Mouse (Mus musculus): Measurements from ENCODE around the gene Fcna. TPM values are rescaled to one million over a fixed set of nuclear protein-coding genes. Genes with fewer than 3 reads are reported as not detected.

Gene Fcna
- total and polyA plus RNA-seq, 2 experiments from 2014 or later, result 5.1 to 5.7 TPM

- no peaks in the 10 kb centered on the region for H3K4me1 ChIP-seq (ENCODE audit: insufficient read depth, low read length)
- H3K9me3 ChIP-seq (ENCODE audit: low read length), result no peaks in the 10 kb centered on the region
- H3K9ac ChIP-seq (replicated peaks; ENCODE audit: low read length, poor library complexity, severe bottlenecking), result no peak overlapping the region
- 97% methylated on average over 8 of the region's 8 CpGs for WGBS
- ATAC-seq (ENCODE audit: low FRiP score) (no peak), DNase-seq (ENCODE audit: low spot score) (no peak)
- no peak overlapping the region for H3K4me3 ChIP-seq (ENCODE audit: low read depth, low read length)
- no peak overlapping the region for H3K27ac ChIP-seq (ENCODE audit: low read depth, low read length)
- no peak for TF ChIP-seq CTCF (IDR thresholded peaks at IDR 0.05)
- no peaks in the 10 kb centered on the region for H3K27me3 ChIP-seq (ENCODE audit: insufficient read depth, low read length)
- H3K4me2 ChIP-seq (ENCODE audit: low read depth, low read length, poor library complexity, severe bottlenecking), result no peak overlapping the region
- H3K36me3 ChIP-seq (ENCODE audit: insufficient read depth, low read length), result no peaks in the 10 kb centered on the region
Observed at GRCm38 (mm10) chr2:25660279-25660678, 32.4 kb upstream of the Fcna start.

DNA sequence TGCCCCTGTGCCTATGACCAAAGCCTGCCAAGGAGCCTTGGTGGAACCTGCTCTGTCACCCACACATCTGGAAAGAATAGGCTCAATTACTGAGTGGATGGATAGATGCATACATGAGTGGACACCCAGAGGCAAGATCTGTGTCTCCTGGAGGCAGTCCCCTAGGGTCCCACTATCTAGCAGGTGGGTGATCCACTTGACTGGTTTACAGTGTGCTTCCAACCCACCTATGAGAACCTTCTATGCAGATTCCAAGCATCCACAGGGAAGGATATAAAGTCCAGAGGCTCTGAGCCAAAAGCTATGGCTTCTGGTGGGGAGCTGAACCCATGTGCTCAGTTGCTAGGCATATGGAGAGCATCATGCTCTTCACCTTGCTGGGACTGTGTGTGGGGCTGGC lies 29.8 kb upstream of the Fcna start, which contains the start of gene Lcn5:
TSS of gene Lcn5 (plus strand) at position 301 of the 400 bp plus-strand sequence.
- TF ChIP-seq CTCF (IDR thresholded peaks at IDR 0.05), result no peak
- ATAC-seq (ENCODE audit: low FRiP score), result no peak
- H3K4me2 ChIP-seq (ENCODE audit: low read depth, low read length, poor library complexity, severe bottlenecking), result no peak within 1 kb of the TSS

DNA sequence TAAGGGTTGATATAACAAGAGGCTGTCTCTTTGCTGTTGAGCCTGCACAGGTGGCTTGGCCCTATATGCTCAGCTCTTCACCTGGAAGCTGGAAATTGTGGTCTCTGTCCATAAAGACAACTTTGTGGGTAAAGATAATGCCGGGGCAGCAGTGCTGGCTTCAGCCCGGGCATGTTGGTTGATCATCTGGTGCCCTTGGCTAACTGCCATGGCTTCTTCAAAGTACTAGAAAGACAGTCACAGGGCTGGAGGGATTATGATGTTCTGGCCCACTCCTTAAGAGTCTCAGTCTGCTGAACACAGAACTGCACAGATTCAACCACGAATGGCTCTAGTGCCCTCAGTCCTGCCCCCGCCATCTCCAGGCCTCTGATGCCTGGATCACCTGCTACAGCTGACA lies 29.4 kb upstream of the Fcna start:
- Histone ChIP-seq H3K36me3 (ENCODE audit: insufficient read depth, low read length) (no peaks in the 10 kb centered on the region), H3K9ac (replicated peaks; ENCODE audit: low read length, poor library complexity, severe bottlenecking) (no peak overlapping the region), H3K9me3 (ENCODE audit: low read length) (no peaks in the 10 kb centered on the region), H3K4me1 (ENCODE audit: insufficient read depth, low read length) (no peaks in the 10 kb centered on the region), H3K4me2 (ENCODE audit: low read depth, low read length, poor library complexity, severe bottlenecking) (no peak overlapping the region), H3K27ac (ENCODE audit: low read depth, low read length) (no peak overlapping the region), H3K4me3 (ENCODE audit: low read depth, low read length) (no peak overlapping the region), H3K27me3 (ENCODE audit: insufficient read depth, low read length) (no peaks in the 10 kb centered on the region)
- DNase-seq (ENCODE audit: low spot score) (peak; percentile 58), ATAC-seq (ENCODE audit: low FRiP score) (no peak)
- TF ChIP-seq CTCF (IDR thresholded peaks at IDR 0.05), result no peak
- WGBS, result 68% methylated on average over 4 of the region's 4 CpGs

More for the DNA sequence above, 29.8 kb upstream of the Fcna start, which contains the start of gene Lcn5:
- H3K27ac ChIP-seq (ENCODE audit: low read depth, low read length), result no peak within 1 kb of the TSS
- H3K27me3 ChIP-seq (ENCODE audit: insufficient read depth, low read length), result no peaks in the 10 kb centered on the region
- DNase-seq (ENCODE audit: low spot score), result no peak
- H3K36me3 ChIP-seq (ENCODE audit: insufficient read depth, low read length), result no peaks in the 10 kb centered on the region
- H3K9ac ChIP-seq (replicated peaks; ENCODE audit: low read length, poor library complexity, severe bottlenecking), result no peak within 1 kb of the TSS
- no peaks in the 10 kb centered on the region for H3K4me1 ChIP-seq (ENCODE audit: insufficient read depth, low read length)
- no peaks in the 10 kb centered on the region for H3K9me3 ChIP-seq (ENCODE audit: low read length)
- H3K4me3 ChIP-seq (ENCODE audit: low read depth, low read length), result no peak within 1 kb of the TSS

GRCm38 (mm10) chr2:25656691-25657090 lies 28.9 kb upstream of the Fcna start:
- Histone ChIP-seq H3K27ac (ENCODE audit: low read depth, low read length) (no peak overlapping the region), H3K9me3 (ENCODE audit: low read length) (no peaks in the 10 kb centered on the region), H3K9ac (replicated peaks; ENCODE audit: low read length, poor library complexity, severe bottlenecking) (no peak overlapping the region), H3K27me3 (ENCODE audit: insufficient read depth, low read length) (no peaks in the 10 kb centered on the region), H3K4me2 (ENCODE audit: low read depth, low read length, poor library complexity, severe bottlenecking) (no peak overlapping the region), H3K4me3 (ENCODE audit: low read depth, low read length) (no peak overlapping the region), H3K36me3 (ENCODE audit: insufficient read depth, low read length) (no peaks in the 10 kb centered on the region), H3K4me1 (ENCODE audit: insufficient read depth, low read length) (no peaks in the 10 kb centered on the region)
- ATAC-seq (ENCODE audit: low FRiP score) (no peak), DNase-seq (ENCODE audit: low spot score) (no peak)
- WGBS, result 85% methylated on average over 4 of the region's 4 CpGs
- TF ChIP-seq CTCF (IDR thresholded peaks at IDR 0.05), result no peak

DNA sequence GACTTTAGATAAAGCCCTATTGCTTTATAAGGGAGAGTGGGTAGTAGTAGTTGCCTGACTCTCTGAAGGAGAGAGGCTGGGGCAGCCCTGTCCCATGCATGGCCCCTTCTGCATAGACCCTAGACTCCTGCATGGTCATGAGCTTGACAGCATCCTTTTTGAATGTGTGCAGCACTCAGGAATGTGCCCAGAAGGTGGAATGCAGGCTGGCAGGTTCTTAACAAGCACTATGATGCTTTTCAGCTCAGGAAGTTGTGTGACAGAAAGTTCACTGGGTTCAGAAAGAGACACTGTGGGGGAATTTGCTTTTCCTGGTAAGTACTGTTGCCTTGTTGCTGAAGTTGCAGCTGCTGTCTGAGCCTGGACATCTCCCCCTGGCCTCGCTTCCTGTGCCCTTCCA lies 26.7 kb upstream of the Fcna start:
- H3K9ac ChIP-seq (replicated peaks; ENCODE audit: low read length, poor library complexity, severe bottlenecking), result no peak overlapping the region
- ATAC-seq (ENCODE audit: low FRiP score) (no peak), DNase-seq (ENCODE audit: low spot score) (no peak)
- 89% methylated on average over 1 of the region's 1 CpGs for WGBS
- no peaks in the 10 kb centered on the region for H3K4me1 ChIP-seq (ENCODE audit: insufficient read depth, low read length)
- no peak overlapping the region for H3K27ac ChIP-seq (ENCODE audit: low read depth, low read length)
- no peak overlapping the region for H3K4me2 ChIP-seq (ENCODE audit: low read depth, low read length, poor library complexity, severe bottlenecking)
- H3K27me3 ChIP-seq (ENCODE audit: insufficient read depth, low read length), result no peaks in the 10 kb centered on the region
- no peaks in the 10 kb centered on the region for H3K36me3 ChIP-seq (ENCODE audit: insufficient read depth, low read length)
- H3K4me3 ChIP-seq (ENCODE audit: low read depth, low read length), result no peak overlapping the region
- no peaks in the 10 kb centered on the region for H3K9me3 ChIP-seq (ENCODE audit: low read length)
- no peak for TF ChIP-seq CTCF (IDR thresholded peaks at IDR 0.05)

DNA sequence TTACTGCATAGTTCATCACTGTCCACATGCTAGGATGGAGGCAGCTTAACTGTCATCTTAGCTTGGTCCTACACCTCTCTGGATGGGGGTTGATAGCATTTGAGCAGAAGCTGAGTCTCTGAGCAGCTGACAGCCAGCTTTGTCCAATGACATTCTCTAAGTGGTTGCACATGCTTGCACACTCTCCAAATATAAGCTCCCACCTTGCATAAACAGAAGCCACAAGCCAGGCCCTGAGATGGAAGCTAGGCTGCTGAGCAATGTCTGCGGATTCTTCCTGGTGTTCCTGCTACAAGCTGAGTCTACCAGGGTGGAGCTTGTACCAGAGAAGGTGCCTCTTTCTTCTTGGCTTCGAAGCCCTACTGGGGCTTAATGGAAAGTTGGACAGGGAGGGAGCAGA lies 25.1 kb upstream of the Fcna start, which contains the start of gene Lcn8:
TSS of gene Lcn8 (plus strand) at position 219 of the 400 bp plus-strand sequence.
- H3K36me3 ChIP-seq (ENCODE audit: insufficient read depth, low read length), result no peaks in the 10 kb centered on the region
- H3K27me3 ChIP-seq (ENCODE audit: insufficient read depth, low read length), result no peaks in the 10 kb centered on the region
- TF ChIP-seq CTCF (IDR thresholded peaks at IDR 0.05), result no peak
- no peaks in the 10 kb centered on the region for H3K4me1 ChIP-seq (ENCODE audit: insufficient read depth, low read length)
- H3K9me3 ChIP-seq (ENCODE audit: low read length), result no peaks in the 10 kb centered on the region
- no peak within 1 kb of the TSS for H3K27ac ChIP-seq (ENCODE audit: low read depth, low read length)
- DNase-seq (ENCODE audit: low spot score), result no peak
- H3K4me2 ChIP-seq (ENCODE audit: low read depth, low read length, poor library complexity, severe bottlenecking), result no peak within 1 kb of the TSS
- ATAC-seq (ENCODE audit: low FRiP score), result no peak
- 84% methylated on average over 2 of the region's 2 CpGs for WGBS
- no peak within 1 kb of the TSS for H3K4me3 ChIP-seq (ENCODE audit: low read depth, low read length)
- H3K9ac ChIP-seq (replicated peaks; ENCODE audit: low read length, poor library complexity, severe bottlenecking), result no peak within 1 kb of the TSS
